Mouse (Mus musculus) liver, adult 2 months (tissue): ENCODE data around the gene Nrxn3. TPM values are rescaled to one million over a fixed set of nuclear protein-coding genes. Genes with fewer than 3 reads are reported as not detected.

ENCODE experiments used
- DNase-seq: peaks from one replicate; pipeline ENCODE4 v3.0.0-alpha.2; 2011; ENCODE audit warnings: low read depth, low spot score; ENCODE audit errors: extremely low read depth
- H3K27ac ChIP-seq: fragments of 200-500 bp; replicated peaks from 2 replicates; pipeline ENCODE4 v1.5.1; 2012; ENCODE audit warnings: low read depth, mild to moderate bottlenecking, control low read depth, inconsistent platforms, low read length; ENCODE audit not compliant: insufficient read depth
- H3K27me3 ChIP-seq: fragments of 200-500 bp; 2 replicates; pipeline ENCODE4 v1.6.1; 2012; ENCODE audit warnings: mild to moderate bottlenecking, moderate library complexity, low read length, inconsistent platforms; ENCODE audit not compliant: control insufficient read depth, insufficient read depth
- H3K36me3 ChIP-seq: fragments of 200-500 bp; 2 replicates; pipeline ENCODE4 v1.6.1; 2012; ENCODE audit warnings: low read length, inconsistent platforms; ENCODE audit not compliant: control insufficient read depth, insufficient read depth
- H3K4me1 ChIP-seq: fragments of 200-500 bp; 2 replicates; pipeline ENCODE4 v1.6.1; 2011; ENCODE audit warnings: low read length; ENCODE audit not compliant: control insufficient read depth, insufficient read depth
- H3K4me3 ChIP-seq: fragments of 200-500 bp; 2 replicates; pipeline ENCODE4 v1.5.1; 2011; ENCODE audit warnings: low read depth, mild to moderate bottlenecking, control low read depth, low read length, moderate library complexity; ENCODE audit not compliant: insufficient read depth
- H3K79me2 ChIP-seq: fragments of 200-500 bp; 2 replicates; pipeline ENCODE4 v1.6.1; 2012; ENCODE audit warnings: inconsistent platforms, mild to moderate bottlenecking, low read length, moderate library complexity; ENCODE audit not compliant: control insufficient read depth, insufficient read depth
- H3K9ac ChIP-seq: fragments of 200-500 bp; 2 replicates; pipeline ENCODE4 v1.6.1; 2012; ENCODE audit warnings: low read depth, mild to moderate bottlenecking, control low read depth, inconsistent platforms, low read length
- CTCF ChIP-seq: fragments of 200-500 bp; IDR thresholded peaks from 2 replicates; pipeline ENCODE4 v1.5.1; 2011; ENCODE audit warnings: low read depth, low read length, control low read depth
- POLR2A ChIP-seq: fragments of 200-500 bp; IDR thresholded peaks from 2 replicates; pipeline ENCODE4 v1.6.1; 2011; ENCODE audit warnings: low read length, control low read depth; ENCODE audit not compliant: insufficient read depth; ENCODE audit errors: extremely low read depth
- WGBS: fragments of 180-500 bp; shearing (Covaris S2); methylation state at CpG from one replicate; pipeline ENCODE4 v1.1.7; 2018; 5-methylcytosine and 5-hydroxymethylcytosine counted together
- polyA plus RNA-seq: library from polyadenylated mRNA; depleted of rRNA; stranded (reverse); fragments of >200 nt; gene quantifications from 2 replicates; pipeline ENCODE4 v1.2.3, GENCODE M21; 2012
- total RNA-seq: library from RNA; depleted of rRNA; stranded (reverse); fragments of >200 nt; gene quantifications from 2 replicates; pipeline ENCODE4 v1.2.3, GENCODE M21; 2014

The Nrxn3 gene
- total and polyA plus RNA-seq, 2 experiments, result 0.18 to 0.31 TPM

GRCm38 (mm10) chr12:89479096-89479495 is 756.4 kb downstream of the Nrxn3 start:
- Histone ChIP-seq H3K36me3 (no peaks in the 10 kb centered on the region), H3K4me1 (no peaks in the 10 kb centered on the region), H3K27ac (no peak overlapping the region), H3K79me2 (no peaks in the 10 kb centered on the region), H3K9ac (no peak overlapping the region), H3K27me3 (no peaks in the 10 kb centered on the region), H3K4me3 (no peak overlapping the region)
- peak; percentile 30 for DNase-seq
- 19% methylated on average over 4 of the region's 4 CpGs for WGBS
- TF ChIP-seq POLR2A (no peak), CTCF (peak; percentile 45)

DNA sequence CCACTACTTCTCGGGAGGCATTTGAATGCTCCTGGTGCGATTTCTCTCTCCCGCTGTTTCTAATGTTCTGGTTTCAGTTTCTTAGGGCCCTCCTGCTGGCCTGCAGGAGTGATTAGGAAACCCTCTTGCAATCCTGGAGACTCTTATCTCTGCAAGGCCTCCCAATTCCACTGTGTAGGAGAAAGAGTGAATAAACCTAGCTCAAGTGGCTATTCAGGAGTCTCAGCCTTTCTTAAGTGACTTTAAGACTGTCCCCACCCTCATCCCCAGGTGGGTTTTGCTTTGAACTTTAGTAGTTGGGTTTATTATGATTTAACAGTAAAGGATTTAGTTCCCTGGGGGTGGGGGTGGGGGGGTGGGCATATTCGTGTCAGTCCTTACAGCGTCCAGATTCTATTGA is 759.5 kb downstream of the Nrxn3 start:
- Histone ChIP-seq H3K4me3 (no peak overlapping the region), H3K4me1 (no peaks in the 10 kb centered on the region), H3K9ac (no peak overlapping the region), H3K27ac (no peak overlapping the region), H3K36me3 (no peaks in the 10 kb centered on the region), H3K79me2 (no peaks in the 10 kb centered on the region), H3K27me3 (no peaks in the 10 kb centered on the region)
- no peak for TF ChIP-seq CTCF
- no peak for DNase-seq
- 40% methylated on average over 5 of the region's 5 CpGs for WGBS

DNA sequence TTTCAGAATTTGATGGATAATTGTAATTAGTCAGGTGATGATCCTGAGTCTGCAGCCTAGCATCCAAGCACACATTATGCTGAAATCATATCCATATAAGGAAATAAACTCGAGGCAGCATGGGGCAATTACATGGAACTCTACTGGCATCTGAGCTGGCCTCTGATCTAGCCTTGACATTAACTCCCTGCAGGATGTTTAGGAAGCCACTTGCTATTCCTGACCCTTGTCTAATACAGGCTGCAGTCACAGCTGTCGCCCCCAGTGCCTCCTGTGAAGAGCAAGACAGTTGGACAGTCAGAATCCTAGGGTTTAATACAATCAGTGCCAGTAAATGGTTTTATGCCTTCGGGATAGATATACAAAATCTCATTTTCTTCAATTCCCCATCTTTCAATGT is 781.4 kb downstream of the Nrxn3 start:
- WGBS, result 48% methylated on average over 3 of the region's 3 CpGs
- no peak for DNase-seq
- H3K27ac ChIP-seq, result no peak overlapping the region
- TF ChIP-seq CTCF (no peak), POLR2A (no peak)
- H3K36me3 ChIP-seq, result no peaks in the 10 kb centered on the region
- H3K4me1 ChIP-seq, result peaks cover under 1% of the 10 kb centered on the region; the same call in 1 of the 2 replicates
- no peak overlapping the region for H3K4me3 ChIP-seq
- H3K27me3 ChIP-seq, result no peaks in the 10 kb centered on the region
- H3K9ac ChIP-seq, result no peak overlapping the region
- H3K79me2 ChIP-seq, result no peaks in the 10 kb centered on the region

GRCm38 (mm10) chr12:89505121-89505764 is 782.6 kb downstream of the Nrxn3 start:
- Histone ChIP-seq H3K4me1 (peaks cover 2% of the 10 kb centered on the region; the same call in 1 of the 2 replicates), H3K36me3 (no peaks in the 10 kb centered on the region), H3K79me2 (no peaks in the 10 kb centered on the region), H3K27ac (no peak overlapping the region), H3K27me3 (no peaks in the 10 kb centered on the region), H3K9ac (no peak overlapping the region), H3K4me3 (no peak overlapping the region)
- DNase-seq, result peak; percentile 41
- WGBS, result 45% methylated on average over 2 of the region's 2 CpGs
- TF ChIP-seq POLR2A (no peak), CTCF (peak; percentile 49)

DNA sequence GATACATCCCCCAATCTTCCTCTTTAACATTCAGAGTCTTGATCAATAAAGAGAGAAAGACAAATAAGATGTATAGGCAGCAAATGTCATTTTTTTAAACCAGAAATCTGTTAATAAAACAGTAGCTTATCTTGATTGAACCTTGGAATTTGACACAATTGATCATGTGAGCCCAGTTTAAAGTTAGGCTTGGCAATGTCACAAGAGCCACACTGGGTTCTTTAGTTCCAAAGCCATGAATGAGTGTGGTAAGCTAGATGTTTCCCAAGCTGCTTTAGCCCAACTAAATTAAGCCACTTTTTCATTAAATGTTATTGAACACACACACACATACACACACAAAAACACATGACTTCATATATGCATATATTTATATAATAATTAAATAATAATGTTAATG is 786.3 kb downstream of the Nrxn3 start:
- no peaks in the 10 kb centered on the region for H3K36me3 ChIP-seq
- H3K27me3 ChIP-seq, result no peaks in the 10 kb centered on the region
- no peaks in the 10 kb centered on the region for H3K79me2 ChIP-seq
- H3K9ac ChIP-seq, result no peak overlapping the region
- no peak overlapping the region for H3K4me3 ChIP-seq
- H3K4me1 ChIP-seq, result peaks cover 2% of the 10 kb centered on the region; the same call in 1 of the 2 replicates
- no peak overlapping the region for H3K27ac ChIP-seq
- no peak for TF ChIP-seq POLR2A
- TF ChIP-seq CTCF, result no peak
- DNase-seq, result peak; percentile 80

- WGBS, result 26% methylated on average over 7 of the region's 7 CpGs
- peak; percentile 56 for DNase-seq
- Histone ChIP-seq H3K27me3 (no peaks in the 10 kb centered on the region), H3K27ac (no peak overlapping the region), H3K4me3 (no peak overlapping the region), H3K4me1 (peaks cover 2% of the 10 kb centered on the region; the same call in 1 of the 2 replicates), H3K36me3 (no peaks in the 10 kb centered on the region), H3K79me2 (no peaks in the 10 kb centered on the region), H3K9ac (no peak overlapping the region)
- TF ChIP-seq POLR2A (no peak), CTCF (peak; percentile 46)
Observed at GRCm38 (mm10) chr12:89513759-89514158, 791.1 kb downstream of the Nrxn3 start.
